Mouse (Mus musculus) midbrain, embryonic 14.5 days (tissue): ENCODE measurements at regions not wholly inside any gene's neighbourhood (a gene's known extent, or its start where the extent isn't known, plus 50 kb on each side); places are given as distances from the start of the nearest gene placed in this dataset.
A peak's percentile ranks its signal among the peaks of the same experiment; 100 is the strongest.

ENCODE experiments used
- ATAC-seq: fragments of 200-750 bp; cut with Nextera tagmentation; 2 replicates; pipeline ENCODE4 v1.8.0; 2017; ENCODE audit warnings: moderate number of reproducible peaks, moderate library complexity; ENCODE audit not compliant: low FRiP score, low TSS enrichment
- DNase-seq: peaks from one replicate; pipeline ENCODE4 v3.0.0-alpha.2; 2015
- H3K27ac ChIP-seq: fragments of 300-500 bp; sonication (generic); replicated peaks from 2 replicates; pipeline ENCODE4 v1.5.1; 2014; ENCODE audit warnings: mild to moderate bottlenecking, low read depth, low read length, moderate library complexity
- H3K27me3 ChIP-seq: fragments of 300-500 bp; sonication (generic); 2 replicates; pipeline ENCODE4 v1.6.1; 2014; ENCODE audit warnings: low read length, control low read depth, mixed read lengths; ENCODE audit not compliant: control insufficient read depth, insufficient read depth
- H3K36me3 ChIP-seq: fragments of 300-500 bp; sonication (generic); 2 replicates; pipeline ENCODE4 v1.6.1; 2014; ENCODE audit warnings: low read length, control low read depth; ENCODE audit not compliant: control insufficient read depth, insufficient read depth
- H3K4me1 ChIP-seq: fragments of 300-500 bp; sonication (generic); 2 replicates; pipeline ENCODE4 v1.6.1; 2014; ENCODE audit warnings: mild to moderate bottlenecking, antibody characterized with exemption, low read length, control low read depth; ENCODE audit not compliant: control insufficient read depth, insufficient read depth
- H3K4me2 ChIP-seq: fragments of 300-500 bp; sonication (generic); 2 replicates; pipeline ENCODE4 v1.6.1; 2014; ENCODE audit warnings: mild to moderate bottlenecking, low read length, moderate library complexity
- H3K4me3 ChIP-seq: fragments of 300-500 bp; sonication (generic); replicated peaks from 2 replicates; pipeline ENCODE4 v1.5.1; 2014; ENCODE audit warnings: low read depth, low read length
- H3K9ac ChIP-seq: fragments of 300-500 bp; sonication (generic); replicated peaks from 2 replicates; pipeline ENCODE4 v1.6.1; 2014; ENCODE audit warnings: mild to moderate bottlenecking, low read length, moderate library complexity
- H3K9me3 ChIP-seq: fragments of 300-500 bp; sonication (generic); 2 replicates; pipeline ENCODE4 v1.6.1; 2016; ENCODE audit warnings: low read length, control low read depth, mixed read lengths; ENCODE audit not compliant: control insufficient read depth
- WGBS: fragments of 180-500 bp; shearing (Covaris S2); extraction: QIAGEN DNeasy Blood & Tissue Kit; methylation state at CpG from one replicate; pipeline ENCODE4 v1.1.7; 2014; 5-methylcytosine and 5-hydroxymethylcytosine counted together

GRCm38 (mm10) chr11:44303786-44304185 lies 96.1 kb upstream of the Il12b start:
- Histone ChIP-seq H3K4me3 (no peak overlapping the region), H3K9ac (no peak overlapping the region), H3K4me2 (no peak overlapping the region), H3K27me3 (no peaks in the 10 kb centered on the region), H3K27ac (no peak overlapping the region), H3K36me3 (no peaks in the 10 kb centered on the region), H3K4me1 (no peaks in the 10 kb centered on the region), H3K9me3 (no peaks in the 10 kb centered on the region)
- no peak for ATAC-seq
- DNase-seq = no peak
- 85% methylated on average over 8 of the region's 8 CpGs for WGBS

GRCm38 (mm10) chr11:44316061-44316460 lies 83.8 kb upstream of the Il12b start:
- Histone ChIP-seq H3K4me1 (no peaks in the 10 kb centered on the region), H3K4me3 (no peak overlapping the region), H3K27me3 (no peaks in the 10 kb centered on the region), H3K9me3 (no peaks in the 10 kb centered on the region), H3K9ac (no peak overlapping the region), H3K27ac (no peak overlapping the region), H3K36me3 (no peaks in the 10 kb centered on the region), H3K4me2 (no peak overlapping the region)
- ATAC-seq = no peak
- WGBS = 71% methylated on average over 8 of the region's 8 CpGs
- DNase-seq = no peak

GRCm38 (mm10) chr11:44319136-44319535 lies 80.7 kb upstream of the Il12b start:
- no peak overlapping the region for H3K4me2 ChIP-seq
- WGBS = 91% methylated on average over 3 of the region's 3 CpGs
- H3K9me3 ChIP-seq = no peaks in the 10 kb centered on the region
- H3K27me3 ChIP-seq = no peaks in the 10 kb centered on the region
- no peaks in the 10 kb centered on the region for H3K36me3 ChIP-seq
- H3K9ac ChIP-seq = no peak overlapping the region
- no peak for ATAC-seq
- H3K4me3 ChIP-seq = no peak overlapping the region
- no peak for DNase-seq
- H3K4me1 ChIP-seq = no peaks in the 10 kb centered on the region
- H3K27ac ChIP-seq = no peak overlapping the region

GRCm38 (mm10) chr11:44323314-44323713 lies 76.5 kb upstream of the Il12b start:
- 74% methylated on average over 2 of the region's 2 CpGs for WGBS
- H3K4me2 ChIP-seq = no peak overlapping the region
- H3K36me3 ChIP-seq = no peaks in the 10 kb centered on the region
- H3K4me1 ChIP-seq = no peaks in the 10 kb centered on the region
- no peak overlapping the region for H3K27ac ChIP-seq
- H3K9me3 ChIP-seq = no peaks in the 10 kb centered on the region
- no peak overlapping the region for H3K9ac ChIP-seq
- H3K27me3 ChIP-seq = no peaks in the 10 kb centered on the region
- DNase-seq = no peak
- no peak overlapping the region for H3K4me3 ChIP-seq
- ATAC-seq = no peak

GRCm38 (mm10) chr11:44325066-44325465 lies 74.8 kb upstream of the Il12b start:
- Histone ChIP-seq H3K27ac (no peak overlapping the region), H3K9ac (no peak overlapping the region), H3K36me3 (no peaks in the 10 kb centered on the region), H3K4me2 (no peak overlapping the region), H3K27me3 (no peaks in the 10 kb centered on the region), H3K4me3 (no peak overlapping the region), H3K9me3 (no peaks in the 10 kb centered on the region), H3K4me1 (no peaks in the 10 kb centered on the region)
- 91% methylated on average over 4 of the region's 4 CpGs for WGBS
- ATAC-seq (no peak), DNase-seq (no peak)

- no peaks in the 10 kb centered on the region for H3K9me3 ChIP-seq
- DNase-seq = no peak
- H3K4me3 ChIP-seq = no peak overlapping the region
- no peak overlapping the region for H3K27ac ChIP-seq
- H3K27me3 ChIP-seq = no peaks in the 10 kb centered on the region
- H3K9ac ChIP-seq = no peak overlapping the region
- WGBS = 92% methylated on average over 11 of the region's 11 CpGs
- ATAC-seq = no peak
- H3K4me1 ChIP-seq = no peaks in the 10 kb centered on the region
- no peaks in the 10 kb centered on the region for H3K36me3 ChIP-seq
- no peak overlapping the region for H3K4me2 ChIP-seq
These were observed 74.3 kb upstream of the Il12b start for GRCm38 (mm10) chr11:44325525-44325924.

GRCm38 (mm10) chr11:44329503-44329902 lies 70.4 kb upstream of the Il12b start:
- no peaks in the 10 kb centered on the region for H3K27me3 ChIP-seq
- 0 out of 2 replicates have a peak, but pooled peaks cover 3% of the 10 kb centered on the region for H3K4me1 ChIP-seq
- no peak overlapping the region for H3K4me3 ChIP-seq
- no peak for DNase-seq
- no peak overlapping the region for H3K9ac ChIP-seq
- H3K9me3 ChIP-seq = no peaks in the 10 kb centered on the region
- ATAC-seq = no peak
- no peak overlapping the region for H3K4me2 ChIP-seq
- H3K36me3 ChIP-seq = no peaks in the 10 kb centered on the region
- WGBS = 86% methylated on average over 4 of the region's 4 CpGs
- no peak overlapping the region for H3K27ac ChIP-seq

- 0 out of 2 replicates have a peak, but pooled peaks cover 3% of the 10 kb centered on the region for H3K4me1 ChIP-seq
- no peak overlapping the region for H3K4me2 ChIP-seq
- H3K27ac ChIP-seq = no peak overlapping the region
- no peak for ATAC-seq
- 61% methylated on average over 6 of the region's 6 CpGs for WGBS
- H3K9ac ChIP-seq = no peak overlapping the region
- no peak overlapping the region for H3K4me3 ChIP-seq
- no peaks in the 10 kb centered on the region for H3K9me3 ChIP-seq
- no peaks in the 10 kb centered on the region for H3K27me3 ChIP-seq
- no peaks in the 10 kb centered on the region for H3K36me3 ChIP-seq
- DNase-seq = peak; percentile 10
These were observed 69.4 kb upstream of the Il12b start for GRCm38 (mm10) chr11:44330438-44330837.

- H3K9ac ChIP-seq = no peak overlapping the region
- H3K27me3 ChIP-seq = no peaks in the 10 kb centered on the region
- DNase-seq = peak; percentile 95
- 0 out of 2 replicates have a peak, but pooled peaks cover 3% of the 10 kb centered on the region for H3K4me1 ChIP-seq
- peak overlapping the region; percentile 38 for H3K4me2 ChIP-seq
- no peaks in the 10 kb centered on the region for H3K36me3 ChIP-seq
- H3K9me3 ChIP-seq = no peaks in the 10 kb centered on the region
- ATAC-seq = peak; percentile 46; the same call in 1 of the 2 replicates
- H3K4me3 ChIP-seq = no peak overlapping the region
- no peak overlapping the region for H3K27ac ChIP-seq
- 38% methylated on average over 15 of the region's 15 CpGs for WGBS
These were observed 68.8 kb upstream of the Il12b start for GRCm38 (mm10) chr11:44330851-44331773.
